Mouse (Mus musculus) heart, adult 2 months (tissue): Measurements from ENCODE around the gene Cog3. TPM values are rescaled to one million over a fixed set of nuclear protein-coding genes. Genes with fewer than 3 reads are reported as not detected.
A peak's percentile ranks its signal among the peaks of the same experiment; 100 is the strongest.

Experiments
- DNase-seq, 2 experiments: peaks; one replicate each; pipeline ENCODE4 v3.0.0; 2021
- H3K27ac ChIP-seq: fragments of 200-600 bp; 2 replicates; pipeline ENCODE4 v1.8.1; 2022
- H3K27me3 ChIP-seq: fragments of 200-500 bp; 2 replicates; pipeline ENCODE4 v1.6.1; 2012; ENCODE audit warnings: mild to moderate bottlenecking, low read length, inconsistent platforms, mixed read lengths; ENCODE audit not compliant: control insufficient read depth, insufficient read depth
- H3K36me3 ChIP-seq: fragments of 200-500 bp; 2 replicates; pipeline ENCODE4 v1.6.1; 2012; ENCODE audit warnings: low read length, inconsistent platforms; ENCODE audit not compliant: control insufficient read depth, insufficient read depth
- H3K4me1 ChIP-seq: fragments of 200-500 bp; 2 replicates; pipeline ENCODE4 v1.6.1; 2011; ENCODE audit warnings: low read length; ENCODE audit not compliant: control insufficient read depth, insufficient read depth
- H3K4me3 ChIP-seq: fragments of 200-600 bp; 2 replicates; pipeline ENCODE4 v1.8.1; 2022
- H3K79me2 ChIP-seq: fragments of 200-500 bp; replicated peaks from 2 replicates; pipeline ENCODE4 v1.6.1; 2012; ENCODE audit warnings: mild to moderate bottlenecking, inconsistent platforms, low read length, moderate library complexity, mixed read lengths; ENCODE audit not compliant: control insufficient read depth, insufficient read depth
- H3K9ac ChIP-seq: fragments of 200-500 bp; 2 replicates; pipeline ENCODE4 v1.6.1; 2012; ENCODE audit warnings: low read depth, mild to moderate bottlenecking, control low read depth, inconsistent platforms, low read length, mixed read lengths
- CTCF ChIP-seq: fragments of 200-600 bp; IDR thresholded peaks from 2 replicates; pipeline ENCODE4 v1.8.1; 2022; ENCODE audit warnings: antibody characterized with exemption, mild to moderate bottlenecking, moderate library complexity
- EP300 ChIP-seq: fragments of 200-500 bp; IDR thresholded peaks from 2 replicates; pipeline ENCODE4 v1.6.1; 2011; ENCODE audit warnings: low read depth, low read length, control low read depth; ENCODE audit not compliant: insufficient read depth
- POLR2A ChIP-seq: fragments of 200-500 bp; IDR thresholded peaks from 2 replicates; pipeline ENCODE4 v1.6.1; 2011; ENCODE audit warnings: mild to moderate bottlenecking, low read depth, low read length, control low read depth; ENCODE audit not compliant: insufficient read depth
- WGBS: fragments of 180-500 bp; shearing (Covaris S2); methylation state at CpG from one replicate; pipeline ENCODE4 v1.1.7; 2018; 5-methylcytosine and 5-hydroxymethylcytosine counted together
- intact Hi-C: fragments of 180-260 bp; cut with DNase I; formaldehyde crosslinking; loops from one replicate; pipeline ENCODE4 v1.15.1; 2025
- polyA plus RNA-seq: library from polyadenylated mRNA; depleted of rRNA; stranded (reverse); fragments of >200 nt; gene quantifications from 2 replicates; pipeline ENCODE4 v1.2.3, GENCODE M21; 2012
- total RNA-seq, 2 experiments: library from RNA; stranded (reverse); gene quantifications; 2 replicates each; pipeline ENCODE4 v1.2.3; 2021

Cog3 gene
- total and polyA plus RNA-seq, 3 experiments = 6.0 to 14.0 (median 13.1) TPM

- H3K36me3 ChIP-seq = peaks cover 11% of the 10 kb centered on the region
- TF ChIP-seq EP300 = no peak
- no peak overlapping the region for H3K4me3 ChIP-seq
- WGBS = 63% methylated on average over 5 of the region's 5 CpGs
- intact Hi-C loops = loop anchor here (5.0 kb wide), 2 partner anchors 523 to 658 kb away; no protein-coding TSS in a partner anchor
- no peaks in the 10 kb centered on the region for H3K27me3 ChIP-seq
- peaks cover 3% of the 10 kb centered on the region; the same call in 1 of the 2 replicates for H3K4me1 ChIP-seq
- H3K27ac ChIP-seq = peak overlapping the region; percentile 46
- no peak overlapping the region for H3K9ac ChIP-seq
- peak in 1 of 2 experiments; percentile 60 for DNase-seq
- H3K79me2 ChIP-seq = no peaks in the 10 kb centered on the region
Observed at GRCm38 (mm10) chr14:75720121-75720520, 34.2 kb downstream of the Cog3 start.

- intact Hi-C loops = no loop called here
- TF ChIP-seq EP300 = no peak
- TF ChIP-seq POLR2A = no peak
- TF ChIP-seq CTCF = no peak
- Histone ChIP-seq H3K27ac (no peak overlapping the region), H3K4me1 (peaks cover 3% of the 10 kb centered on the region; the same call in 1 of the 2 replicates), H3K27me3 (no peaks in the 10 kb centered on the region), H3K9ac (no peak overlapping the region), H3K4me3 (no peak overlapping the region), H3K79me2 (no peaks in the 10 kb centered on the region), H3K36me3 (peaks cover 11% of the 10 kb centered on the region)
- no peak for DNase-seq
- 86% methylated on average over 4 of the region's 4 CpGs for WGBS
Observed at GRCm38 (mm10) chr14:75716410-75716809, 37.9 kb downstream of the Cog3 start.

DNA sequence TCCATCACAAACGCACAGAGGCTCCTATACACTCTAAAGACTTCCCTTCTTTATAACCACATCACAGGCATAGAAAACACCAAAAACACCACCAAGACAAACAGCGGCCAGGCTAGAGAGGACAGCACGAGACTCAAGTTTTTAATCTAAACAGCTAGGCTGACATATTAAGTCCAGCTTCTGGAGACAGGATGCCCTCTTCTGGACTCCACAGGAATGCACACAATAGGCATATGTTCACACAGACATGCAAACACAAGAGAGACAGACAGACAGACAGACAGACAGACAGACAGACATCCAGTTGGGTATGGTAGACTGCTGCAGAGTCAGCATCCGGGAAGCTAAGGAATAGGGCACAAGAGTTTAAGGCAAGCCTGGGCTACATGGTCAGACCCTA is 40.7 kb downstream of the Cog3 start:
- Histone ChIP-seq H3K36me3 (peaks cover 2% of the 10 kb centered on the region), H3K4me1 (no peaks in the 10 kb centered on the region), H3K27ac (no peak overlapping the region), H3K9ac (no peak overlapping the region), H3K27me3 (no peaks in the 10 kb centered on the region), H3K79me2 (no peaks in the 10 kb centered on the region), H3K4me3 (no peak overlapping the region)
- TF ChIP-seq CTCF (0 out of 2 replicates have a peak, but pooled peaks have one; percentile 10), POLR2A (no peak)
- no peak for DNase-seq
- intact Hi-C loops = no loop called here
- WGBS = 84% methylated on average over 4 of the region's 4 CpGs

DNA sequence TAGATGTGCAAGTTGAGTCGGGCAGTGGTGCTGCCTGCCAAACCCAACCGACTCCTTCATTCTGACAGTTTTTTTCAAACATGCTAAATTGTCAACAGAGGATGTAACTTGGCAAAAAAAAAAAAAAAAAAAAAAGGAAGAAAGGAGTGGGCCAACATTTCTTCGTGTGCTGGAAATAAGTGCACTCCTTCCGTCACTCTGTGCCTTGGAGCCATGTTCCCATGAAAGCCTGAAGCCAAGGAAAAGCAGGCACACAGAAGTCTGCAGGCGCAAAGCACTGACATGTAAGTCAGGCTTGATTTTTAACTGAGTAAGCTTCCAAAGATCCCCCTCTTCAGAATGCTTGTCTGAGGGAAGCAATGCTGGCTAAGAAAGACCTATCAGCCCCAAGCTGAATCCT is 41.6 kb downstream of the Cog3 start:
- intact Hi-C loops = no loop called here
- Histone ChIP-seq H3K27me3 (no peaks in the 10 kb centered on the region), H3K36me3 (peaks cover 2% of the 10 kb centered on the region), H3K9ac (no peak overlapping the region), H3K4me3 (no peak overlapping the region), H3K79me2 (no peaks in the 10 kb centered on the region), H3K4me1 (no peaks in the 10 kb centered on the region), H3K27ac (no peak overlapping the region)
- WGBS = 79% methylated on average over 5 of the region's 5 CpGs
- no peak for TF ChIP-seq EP300
- no peak for TF ChIP-seq CTCF
- no peak for TF ChIP-seq POLR2A
- DNase-seq = no peak

DNA sequence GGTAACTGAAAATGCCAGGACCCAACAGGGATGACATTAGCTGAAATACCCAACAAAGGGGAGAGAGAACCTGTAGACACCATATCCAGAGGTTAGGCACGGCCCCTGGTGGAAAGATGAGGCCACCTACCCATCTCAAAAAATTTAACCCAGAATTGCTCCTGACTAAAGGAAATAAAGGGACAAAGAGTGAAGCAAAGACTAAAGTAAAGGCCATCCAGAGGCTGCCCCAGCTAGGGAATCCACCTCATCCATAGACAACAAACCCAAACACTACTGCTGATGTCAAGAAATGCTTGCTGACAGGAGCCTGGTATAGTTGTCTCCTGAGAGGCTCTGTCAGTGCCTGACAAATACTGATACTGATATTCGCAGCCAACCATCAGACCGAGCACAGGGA is 42.6 kb downstream of the Cog3 start:
- H3K4me3 ChIP-seq = no peak overlapping the region
- no peak overlapping the region for H3K9ac ChIP-seq
- peaks cover 6% of the 10 kb centered on the region for H3K36me3 ChIP-seq
- no peak overlapping the region for H3K27ac ChIP-seq
- WGBS = 97% methylated on average over 3 of the region's 3 CpGs
- H3K4me1 ChIP-seq = no peaks in the 10 kb centered on the region
- no peak for TF ChIP-seq POLR2A
- TF ChIP-seq EP300 = no peak
- TF ChIP-seq CTCF = no peak
- H3K79me2 ChIP-seq = no peaks in the 10 kb centered on the region
- intact Hi-C loops = no loop called here
- DNase-seq = no peak
- no peaks in the 10 kb centered on the region for H3K27me3 ChIP-seq

DNA sequence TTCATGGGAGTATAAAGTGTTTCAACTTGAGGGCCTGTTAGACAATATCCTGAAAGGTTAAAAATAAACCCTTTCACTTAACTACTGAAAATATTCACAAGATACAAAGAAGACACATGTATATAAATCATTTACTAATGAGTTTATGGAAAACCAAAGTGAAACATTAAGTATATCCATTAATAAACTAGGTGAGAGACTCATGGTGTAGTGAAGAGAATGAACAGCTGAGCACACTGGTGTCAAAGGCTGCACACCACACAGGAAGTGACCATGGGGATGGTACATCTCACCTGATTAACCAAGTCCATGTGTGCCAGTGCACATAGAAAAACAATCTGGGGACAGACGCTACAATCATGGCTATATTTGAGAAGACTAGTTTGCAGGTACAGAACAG is 45.3 kb downstream of the Cog3 start:
- no peaks in the 10 kb centered on the region for H3K4me1 ChIP-seq
- H3K27ac ChIP-seq = no peak overlapping the region
- no peak for DNase-seq
- H3K36me3 ChIP-seq = peaks cover 4% of the 10 kb centered on the region; the same call in 1 of the 2 replicates
- no peak overlapping the region for H3K4me3 ChIP-seq
- WGBS = 82% methylated on average over 1 of the region's 1 CpGs
- intact Hi-C loops = no loop called here
- H3K79me2 ChIP-seq = no peaks in the 10 kb centered on the region
- no peak overlapping the region for H3K9ac ChIP-seq
- no peaks in the 10 kb centered on the region for H3K27me3 ChIP-seq
- TF ChIP-seq POLR2A = no peak
- TF ChIP-seq EP300 = no peak

GRCm38 (mm10) chr14:75707771-75708170 is 46.5 kb downstream of the Cog3 start:
- Histone ChIP-seq H3K79me2 (no peaks in the 10 kb centered on the region), H3K4me1 (no peaks in the 10 kb centered on the region), H3K27ac (no peak overlapping the region), H3K27me3 (no peaks in the 10 kb centered on the region), H3K4me3 (no peak overlapping the region), H3K9ac (no peak overlapping the region), H3K36me3 (peaks cover 4% of the 10 kb centered on the region; the same call in 1 of the 2 replicates)
- no peak for DNase-seq
- TF ChIP-seq EP300 (no peak), POLR2A (no peak), CTCF (no peak)
- intact Hi-C loops = no loop called here
- WGBS = 89% methylated on average over 7 of the region's 7 CpGs
